8 mouse cellular contexts compared by ENCODE assay signal in the genomic region with DNA sequence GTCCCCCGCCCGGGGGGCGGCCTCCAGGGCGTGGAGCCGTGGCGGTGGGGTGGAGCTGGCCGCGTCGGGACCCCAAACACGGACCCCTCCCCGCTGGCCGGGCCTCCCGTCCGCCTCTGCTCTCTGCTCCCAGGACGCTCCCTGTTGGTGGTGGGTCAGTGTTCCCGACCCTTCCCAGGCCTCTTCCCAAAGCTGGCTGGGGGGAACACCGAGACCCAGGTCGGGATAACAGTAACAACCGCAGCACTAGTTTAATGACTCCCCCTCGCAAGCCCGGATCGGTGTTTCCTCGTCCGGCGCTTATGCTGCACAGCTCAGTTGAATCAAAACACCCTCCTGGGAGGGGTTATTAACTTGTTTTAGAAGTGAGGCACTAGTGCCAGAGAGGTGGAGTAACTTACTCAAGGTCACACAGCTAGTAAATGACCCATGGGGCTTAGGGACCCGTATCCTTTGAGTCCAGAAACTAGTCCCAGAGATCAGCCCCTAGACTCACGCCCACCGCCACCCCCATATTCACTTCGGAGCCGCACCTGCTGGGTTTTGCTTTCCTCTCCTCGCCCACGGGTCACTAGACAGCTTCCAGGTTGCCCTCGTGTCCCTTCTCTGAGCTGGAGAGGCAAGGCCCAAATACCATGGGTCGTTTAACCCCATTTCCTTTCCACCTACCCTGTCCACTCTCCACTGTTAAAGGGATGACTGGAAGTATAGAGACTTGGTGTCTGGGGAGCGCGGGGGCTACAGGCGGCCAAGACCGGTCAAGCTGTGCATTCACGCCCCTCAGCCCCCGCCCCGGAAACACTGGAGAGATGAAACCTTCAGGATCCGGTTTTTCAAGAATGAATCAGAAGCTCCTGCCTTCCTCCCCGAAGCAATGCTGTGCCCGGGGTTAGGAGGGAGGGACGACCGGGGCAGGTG. TPM values are rescaled to one million over a fixed set of nuclear protein-coding genes. Genes with fewer than 3 reads are reported as not detected.
DNase-seq lines count a peak whose midpoint lies in the region; ATAC-seq and TF ChIP-seq lines count a peak whose summit lies in the region.

No protein-coding gene starts in this region.

- H3K27ac ChIP-seq in cerebellum, adult 2 months (ENCODE audit: insufficient read depth, low read length) = peak overlapping the region; percentile 28; the same call in 1 of the 2 replicates
- H3K27ac ChIP-seq in hindbrain, embryonic 11.5 days (ENCODE audit: low read depth, low read length) = peak overlapping the region; percentile 85; the same call in 1 of the 2 replicates
- H3K27ac ChIP-seq in liver, embryonic 16.5 days (ENCODE audit: low read length) = peak overlapping the region; percentile 80
- peak overlapping the region; percentile 38; the same call in 1 of the 2 replicates for H3K27ac ChIP-seq in small intestine, adult 2 months (ENCODE audit: insufficient read depth, low read depth, low read length)

- peak overlapping the region; percentile 95 for H3ac ChIP-seq in C2C12 (ENCODE audit: control insufficient read depth, insufficient read length, low read depth)

- DNase-seq in cerebellum, adult 2 months = peak in 1 of 2 experiments; percentile 40
- DNase-seq in cerebellum, adult 9-11 months = no peak
- peak; percentile 22 for DNase-seq in embryo, embryonic 10 days (ENCODE audit: low spot score)
- DNase-seq in hindbrain, embryonic 11.5 days (ENCODE audit: low spot score) = peak; percentile 34
- DNase-seq in cerebellum, postnatal 25 days = no peak

- peak overlapping the region; percentile 62 for H3K4me3 ChIP-seq in cerebellum, adult 2 months (replicated peaks; ENCODE audit: insufficient read depth, low read depth, low read length)
- H3K4me3 ChIP-seq in C2C12 (ENCODE audit: insufficient read depth, poor library complexity, severe bottlenecking) = peak overlapping the region; percentile 87
- H3K4me3 ChIP-seq in hindbrain, embryonic 11.5 days (ENCODE audit: low read depth, low read length) = peak overlapping the region; percentile 90
- peak overlapping the region; percentile 85 for H3K4me3 ChIP-seq in liver, embryonic 16.5 days (ENCODE audit: low read depth, low read length)
- H3K4me3 ChIP-seq in small intestine, adult 2 months (ENCODE audit: low read depth, low read length) = peak overlapping the region; percentile 89

- ATAC-seq in hindbrain, embryonic 11.5 days (ENCODE audit: low FRiP score) = peak; percentile 74
- peak; percentile 19; the same call in 1 of the 2 replicates for ATAC-seq in liver, embryonic 16.5 days (ENCODE audit: low read depth)

- no peaks in the 10 kb centered on the region for H3K27me3 ChIP-seq in cerebellum, adult 2 months (ENCODE audit: control insufficient read depth, insufficient read depth, low read length)
- H3K27me3 ChIP-seq in C2C12 (ENCODE audit: control insufficient read depth, insufficient read depth, insufficient read length) = no peaks in the 10 kb centered on the region
- no peaks in the 10 kb centered on the region for H3K27me3 ChIP-seq in hindbrain, embryonic 11.5 days (ENCODE audit: control insufficient read depth, insufficient read depth, low read length)
- H3K27me3 ChIP-seq in liver, embryonic 16.5 days (ENCODE audit: control insufficient read depth, insufficient read depth, low read depth, low read length) = no peaks in the 10 kb centered on the region
- no peaks in the 10 kb centered on the region for H3K27me3 ChIP-seq in small intestine, adult 2 months (ENCODE audit: control insufficient read depth, insufficient read depth, low read length)

- no peak for TF ChIP-seq POLR2A in cerebellum, adult 2 months (IDR thresholded peaks at IDR 0.05; ENCODE audit: borderline replicate concordance, insufficient read depth, low read length)
- no peak for TF ChIP-seq POLR2A in small intestine, adult 2 months (IDR thresholded peaks at IDR 0.05; ENCODE audit: low read depth, low read length)

- no peaks in the 10 kb centered on the region for H3K9me3 ChIP-seq in hindbrain, embryonic 11.5 days (ENCODE audit: control insufficient read depth, low read length)
- H3K9me3 ChIP-seq in liver, embryonic 16.5 days (replicated peaks; ENCODE audit: control insufficient read depth, low read length) = 0 out of 2 replicates have a peak, but pooled peaks cover 2% of the 10 kb centered on the region

- H3K9ac ChIP-seq in hindbrain, embryonic 11.5 days (ENCODE audit: low read depth, low read length) = peak overlapping the region; percentile 90
- H3K9ac ChIP-seq in liver, embryonic 16.5 days (ENCODE audit: low read depth, low read length) = peak overlapping the region; percentile 87

- TF ChIP-seq CTCF in cerebellum, adult 2 months (IDR thresholded peaks at IDR 0.05; ENCODE audit: borderline replicate concordance, insufficient read depth, low read depth, low read length) = no peak
- TF ChIP-seq CTCF in C2C12 (IDR thresholded peaks at IDR 0.05; ENCODE audit: control insufficient read depth, insufficient read depth, insufficient read length) = no peak
- no peak for TF ChIP-seq CTCF in small intestine, adult 2 months (IDR thresholded peaks at IDR 0.05; ENCODE audit: extremely low read depth, insufficient read length, insufficient replicate concordance, low read depth, low read length)

- peaks cover 5% of the 10 kb centered on the region for H3K36me3 ChIP-seq in C2C12 (ENCODE audit: control insufficient read depth, insufficient read depth)
- no peaks in the 10 kb centered on the region for H3K36me3 ChIP-seq in hindbrain, embryonic 11.5 days (ENCODE audit: control insufficient read depth, insufficient read depth, low read length)
- no peaks in the 10 kb centered on the region for H3K36me3 ChIP-seq in liver, embryonic 16.5 days (ENCODE audit: control insufficient read depth, insufficient read depth)
- H3K36me3 ChIP-seq in small intestine, adult 2 months (ENCODE audit: control insufficient read depth, insufficient read depth, low read length) = no peaks in the 10 kb centered on the region

- WGBS in cerebellum, adult 2 months = 1% methylated on average over 45 of the region's 46 CpGs
- 3% methylated on average over 45 of the region's 46 CpGs for WGBS in hindbrain, embryonic 11.5 days
- under 1% methylated on average over 46 of the region's 46 CpGs for whole genome bisulfite sequencing in liver, embryonic 16.5 days (ENCODE audit: insufficient replicate concordance)
- WGBS in small intestine, adult 2 months = 1% methylated on average over 45 of the region's 46 CpGs

- H3K79me3 ChIP-seq in C2C12 (ENCODE audit: low read depth) = peaks cover 1% of the 10 kb centered on the region

- peak overlapping the region; percentile 94 for H3K4me2 ChIP-seq in hindbrain, embryonic 11.5 days (replicated peaks; ENCODE audit: low read depth, low read length)
- H3K4me2 ChIP-seq in liver, embryonic 16.5 days (ENCODE audit: low read depth, low read length) = peak overlapping the region; percentile 94

- H3K79me2 ChIP-seq in C2C12 (ENCODE audit: control insufficient read depth, insufficient read depth) = peaks cover 23% of the 10 kb centered on the region

- H3K4me1 ChIP-seq in cerebellum, adult 2 months (ENCODE audit: control insufficient read depth, insufficient read depth, low read length) = peaks cover 3% of the 10 kb centered on the region; the same call in 1 of the 2 replicates
- H3K4me1 ChIP-seq in hindbrain, embryonic 11.5 days (replicated peaks; ENCODE audit: control insufficient read depth, insufficient read depth, low read length) = peaks cover 6% of the 10 kb centered on the region; the same call in 1 of the 2 replicates
- H3K4me1 ChIP-seq in liver, embryonic 16.5 days (ENCODE audit: control insufficient read depth, low read depth, low read length) = peaks cover 42% of the 10 kb centered on the region
- H3K4me1 ChIP-seq in small intestine, adult 2 months (ENCODE audit: control insufficient read depth, insufficient read depth, insufficient read length, low read length) = peaks cover 13% of the 10 kb centered on the region; the same call in 1 of the 2 replicates

TF ChIP-seq in C2C12, 6 proteins besides CTCF, POLR2A, EP300 and RAD21 (continues in another document):
- TF ChIP-seq USF1 (IDR thresholded peaks at IDR 0.05; ENCODE audit: low read depth) = no peak
- TF ChIP-seq MYOD1 (IDR thresholded peaks at IDR 0.05; ENCODE audit: control insufficient read depth, insufficient read length, low read depth) = no peak
- no peak for TF ChIP-seq CEBPB (IDR thresholded peaks at IDR 0.05; ENCODE audit: low read depth)
- no peak for TF ChIP-seq MYOG (IDR thresholded peaks at IDR 0.05; ENCODE audit: control insufficient read depth, extremely low read depth, insufficient read length)

RNA-seq across cellular contexts. Expression of a gene that starts 0.5 kb away (rescaled TPM):
- 51.3 and 51.7 TPM in 2 replicates for polyA plus RNA-seq in cerebellum, adult 2 months (2012; rRNA removed)
- 81.8 TPM for polyA plus RNA-seq in C2C12 (2012; fragmentation: generic; extraction: Trizol)
- polyA plus RNA-seq in hindbrain, embryonic 11.5 days (2014; fragmentation: Nextera tagmentation; extraction: Ambion mirVana) = 176 and 182 TPM in 2 replicates
- polyA plus RNA-seq in liver, embryonic 16.5 days (2015; fragmentation: Nextera tagmentation; extraction: Ambion mirVana) = 47.0 and 48.6 TPM in 2 replicates
- 23.4 and 35.5 TPM in 2 replicates for polyA plus RNA-seq in small intestine, adult 2 months (2012; rRNA removed)

RNA-seq across cellular contexts. Expression of a gene that starts 13.5 kb away (rescaled TPM):
- polyA plus RNA-seq in cerebellum, adult 2 months (2012; rRNA removed) = 0.76 and 0.77 TPM in 2 replicates
- polyA plus RNA-seq in C2C12 (2012; fragmentation: generic; extraction: Trizol) = 0.56 TPM
- 0.49 and 1.0 TPM in 2 replicates for polyA plus RNA-seq in hindbrain, embryonic 11.5 days (2014; fragmentation: Nextera tagmentation; extraction: Ambion mirVana)
- polyA plus RNA-seq in liver, embryonic 16.5 days (2015; fragmentation: Nextera tagmentation; extraction: Ambion mirVana) = 0.12 and 0.53 TPM in 2 replicates
- polyA plus RNA-seq in small intestine, adult 2 months (2012; rRNA removed) = 2.9 and 3.0 TPM in 2 replicates

RNA-seq across cellular contexts. Expression of a gene that starts 45.0 kb away (rescaled TPM):
- polyA plus RNA-seq in cerebellum, adult 2 months (2012; rRNA removed) = 29.9 and 33.0 TPM in 2 replicates
- polyA plus RNA-seq in C2C12 (2012; fragmentation: generic; extraction: Trizol) = 41.0 TPM
- 66.1 and 66.7 TPM in 2 replicates for polyA plus RNA-seq in hindbrain, embryonic 11.5 days (2014; fragmentation: Nextera tagmentation; extraction: Ambion mirVana)
- polyA plus RNA-seq in liver, embryonic 16.5 days (2015; fragmentation: Nextera tagmentation; extraction: Ambion mirVana) = 50.1 and 51.7 TPM in 2 replicates
- 21.1 and 34.0 TPM in 2 replicates for polyA plus RNA-seq in small intestine, adult 2 months (2012; rRNA removed)

RNA-seq across cellular contexts. Expression of a gene that starts 45.2 kb away (rescaled TPM):
- polyA plus RNA-seq in cerebellum, adult 2 months (2012; rRNA removed) = 1,238 and 1,304 TPM in 2 replicates
- 193 TPM for polyA plus RNA-seq in C2C12 (2012; fragmentation: generic; extraction: Trizol)
- 732 and 754 TPM in 2 replicates for polyA plus RNA-seq in hindbrain, embryonic 11.5 days (2014; fragmentation: Nextera tagmentation; extraction: Ambion mirVana)
- 323 and 347 TPM in 2 replicates for polyA plus RNA-seq in liver, embryonic 16.5 days (2015; fragmentation: Nextera tagmentation; extraction: Ambion mirVana)
- 184 and 322 TPM in 2 replicates for polyA plus RNA-seq in small intestine, adult 2 months (2012; rRNA removed)

RNA-seq across cellular contexts. Expression of a gene that starts 46.0 kb away (rescaled TPM):
- 59.8 and 62.7 TPM in 2 replicates for polyA plus RNA-seq in cerebellum, adult 2 months (2012; rRNA removed)
- polyA plus RNA-seq in C2C12 (2012; fragmentation: generic; extraction: Trizol) = 26.6 TPM
- polyA plus RNA-seq in hindbrain, embryonic 11.5 days (2014; fragmentation: Nextera tagmentation; extraction: Ambion mirVana) = 21.6 and 22.6 TPM in 2 replicates
- 9.6 and 9.8 TPM in 2 replicates for polyA plus RNA-seq in liver, embryonic 16.5 days (2015; fragmentation: Nextera tagmentation; extraction: Ambion mirVana)
- polyA plus RNA-seq in small intestine, adult 2 months (2012; rRNA removed) = 59.5 and 117 TPM in 2 replicates

Comparison
In these comparisons a context has a peak if more than half of its experiments do, and no peak if none do; other contexts are left out.
1. DNase-seq: peak in embryo, embryonic 10 days (single experiment) and hindbrain, embryonic 11.5 days (single experiment); none in cerebellum, adult 9-11 months (single experiment) and cerebellum, postnatal 25 days (0 of 2).
2. H3K27ac ChIP-seq: peak in every context shown above with its lines; median percentile 85 in hindbrain, embryonic 11.5 days; 80 in liver, embryonic 16.5 days; 38 in small intestine, adult 2 months; 28 in cerebellum, adult 2 months.
3. Peak in every context shown above with its lines, with median percentiles within 50 percentile points of each other: H3K4me3 ChIP-seq.